Mouse (Mus musculus): Measurements from ENCODE around the gene Clip2.

DNA sequence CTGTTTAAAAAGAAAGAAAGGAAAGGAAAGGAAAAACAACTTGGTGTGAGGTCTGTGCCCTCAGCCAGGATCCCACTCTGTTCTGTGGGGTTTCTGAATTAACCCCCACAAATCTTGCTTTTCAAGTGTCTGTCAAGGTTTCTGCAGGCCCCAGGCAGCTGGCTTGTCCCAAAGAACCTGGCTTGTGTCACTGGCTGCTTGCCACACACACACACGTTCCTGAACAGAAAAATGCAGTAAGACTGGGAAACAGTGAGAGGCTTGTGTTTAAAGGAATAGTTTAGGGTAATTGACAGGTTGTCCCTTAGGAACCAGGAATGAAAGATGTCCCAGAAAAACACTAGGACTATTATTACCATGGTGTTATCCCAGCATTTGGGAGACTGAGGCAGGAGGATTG is 98.7 kb downstream of the Clip2 start:
- TF ChIP-seq POLR2A (IDR thresholded peaks at IDR 0.05; ENCODE audit: low read depth, low read length) (no peak), CTCF (IDR thresholded peaks at IDR 0.05; ENCODE audit: borderline replicate concordance, insufficient read depth, low read length) (no peak)
